Mouse (Mus musculus): ENCODE data around the gene Pecam1.
A peak's percentile ranks its signal among the peaks of the same experiment; 100 is the strongest.
"Not testable (repeated sequence)": the region's sequence is repeated elsewhere in the genome, so short reads cannot be mapped to it uniquely, and the experiment has no call there.

Gene Pecam1

DNA sequence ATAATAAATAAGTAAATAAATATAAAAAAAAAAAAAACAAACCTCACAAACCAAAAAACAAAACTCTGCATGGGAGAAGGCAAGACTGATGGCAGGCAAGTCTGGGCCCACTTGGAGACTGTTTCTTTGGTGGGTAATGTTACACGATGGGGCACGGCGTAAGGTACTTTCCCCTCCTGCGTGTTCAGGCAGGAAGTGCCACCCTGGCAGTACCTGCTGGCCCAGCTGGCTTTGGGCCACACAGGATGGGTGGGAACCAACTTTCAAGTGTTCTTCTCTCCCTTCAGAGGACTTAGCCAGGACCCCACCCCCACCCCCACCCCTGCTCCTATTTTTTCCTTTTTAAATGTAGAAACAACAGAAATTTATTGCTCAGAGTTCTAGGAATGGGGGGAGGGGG is 85.1 kb downstream of the Pecam1 start:
- DNase-seq, result no peak

DNA sequence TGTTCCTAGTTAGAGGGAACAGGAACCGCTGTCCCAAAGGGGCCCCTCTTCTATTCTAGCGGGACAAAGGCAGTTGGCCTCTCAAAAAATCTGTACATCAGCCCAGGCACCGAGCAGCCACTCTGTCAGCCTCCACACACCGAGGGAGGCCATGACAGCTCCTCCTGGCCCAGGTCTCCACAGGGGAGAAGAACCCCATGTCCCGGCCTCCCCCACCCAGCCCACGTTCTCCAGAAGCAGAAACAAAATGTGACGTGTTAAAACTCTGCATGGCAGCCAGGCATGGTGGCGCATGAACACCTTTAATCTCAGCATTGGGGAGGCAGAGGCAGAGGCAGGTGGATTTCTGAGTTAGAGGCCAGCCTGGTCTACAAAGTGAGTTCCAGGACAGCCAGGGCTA is 85.7 kb downstream of the Pecam1 start:
- DNase-seq, result no peak

DNA sequence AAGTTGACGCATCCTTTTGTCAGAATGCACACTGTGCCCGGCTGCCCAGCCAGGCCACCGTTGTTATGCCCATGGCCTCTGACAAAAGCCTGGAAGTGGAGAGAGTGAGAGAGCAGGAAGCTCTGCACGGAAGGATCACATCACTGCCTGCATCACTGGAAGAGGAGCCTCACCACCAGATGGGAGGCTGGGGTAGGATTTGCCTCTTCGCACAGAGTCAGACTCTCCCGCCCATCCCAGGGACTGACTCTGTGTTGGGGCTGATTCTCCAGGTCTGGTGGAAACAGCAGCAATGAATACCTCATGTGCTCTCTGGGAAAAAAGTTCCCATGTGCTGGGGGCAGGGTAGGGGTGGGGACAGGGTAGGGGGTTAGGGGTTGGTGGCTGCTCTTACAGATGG is 86.6 kb downstream of the Pecam1 start:
- DNase-seq, result no peak

DNA sequence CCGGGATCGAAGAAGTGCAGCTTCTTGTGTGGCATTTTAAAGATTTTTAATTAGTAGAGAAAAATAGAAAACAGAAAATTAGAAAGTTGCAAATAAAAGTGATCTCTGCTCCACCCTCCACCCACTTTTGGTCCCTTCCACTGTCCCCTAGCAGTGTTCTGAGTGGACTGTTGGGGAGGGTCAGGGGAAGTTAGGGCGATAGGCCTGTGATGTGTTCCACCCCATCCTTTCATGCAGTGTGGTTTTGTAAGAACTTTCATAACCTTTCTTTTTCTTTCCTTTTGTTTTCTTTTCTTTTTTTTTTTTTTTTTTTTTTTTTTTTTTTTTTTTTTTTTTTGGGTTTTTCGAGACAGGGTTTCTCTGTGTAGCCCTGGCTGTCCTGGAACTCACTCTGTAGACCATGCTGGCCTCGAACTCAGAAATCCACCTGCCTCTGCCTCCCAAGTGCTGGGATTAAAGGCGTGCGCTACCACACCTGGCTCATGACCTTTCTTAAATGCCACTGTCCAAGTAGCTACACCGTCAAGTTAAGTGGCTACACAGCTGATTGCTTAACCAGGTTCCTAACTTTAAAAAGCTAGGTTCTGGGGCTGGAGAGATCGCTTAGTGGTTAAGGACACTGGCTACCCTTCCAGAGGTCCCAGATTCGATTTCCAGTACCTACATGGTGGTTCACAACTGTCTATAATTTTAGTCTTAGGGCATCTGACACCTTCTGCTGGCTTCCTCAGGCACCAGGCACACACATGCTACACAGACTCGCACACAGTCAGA is 87.6 kb downstream of the Pecam1 start:
- no peak for DNase-seq

DNA sequence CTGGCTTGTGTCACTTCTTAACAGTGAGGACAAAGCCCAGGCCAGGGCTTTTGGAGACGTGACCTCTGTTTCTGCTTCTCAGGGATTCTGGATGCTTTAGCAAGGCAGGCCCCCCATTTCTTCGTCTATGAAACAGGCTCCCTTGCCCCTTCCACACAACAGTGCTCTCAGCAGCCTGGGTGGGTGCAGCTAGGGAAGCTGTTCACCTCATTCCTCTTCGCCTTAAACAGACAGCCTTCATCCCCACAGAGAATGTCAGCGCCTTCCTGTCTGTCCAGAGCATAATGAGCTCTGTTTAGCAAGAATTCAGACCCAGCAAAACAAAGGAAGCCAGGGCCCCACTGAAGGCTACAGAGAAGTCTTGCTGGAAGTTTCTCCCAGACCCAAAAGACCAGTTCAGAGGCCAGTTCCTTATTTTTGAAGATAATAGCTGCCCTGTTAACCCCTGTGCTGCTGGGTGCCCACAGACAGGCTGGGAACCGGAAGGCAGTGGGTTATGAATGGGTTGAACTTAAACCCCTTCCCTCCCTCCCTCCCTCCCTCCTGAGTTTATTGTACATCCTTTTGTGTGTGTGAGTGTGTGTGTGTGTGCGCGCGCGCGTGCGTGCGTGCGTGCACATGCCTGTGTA is 89.9 kb downstream of the Pecam1 start:
- no peak for DNase-seq

DNA sequence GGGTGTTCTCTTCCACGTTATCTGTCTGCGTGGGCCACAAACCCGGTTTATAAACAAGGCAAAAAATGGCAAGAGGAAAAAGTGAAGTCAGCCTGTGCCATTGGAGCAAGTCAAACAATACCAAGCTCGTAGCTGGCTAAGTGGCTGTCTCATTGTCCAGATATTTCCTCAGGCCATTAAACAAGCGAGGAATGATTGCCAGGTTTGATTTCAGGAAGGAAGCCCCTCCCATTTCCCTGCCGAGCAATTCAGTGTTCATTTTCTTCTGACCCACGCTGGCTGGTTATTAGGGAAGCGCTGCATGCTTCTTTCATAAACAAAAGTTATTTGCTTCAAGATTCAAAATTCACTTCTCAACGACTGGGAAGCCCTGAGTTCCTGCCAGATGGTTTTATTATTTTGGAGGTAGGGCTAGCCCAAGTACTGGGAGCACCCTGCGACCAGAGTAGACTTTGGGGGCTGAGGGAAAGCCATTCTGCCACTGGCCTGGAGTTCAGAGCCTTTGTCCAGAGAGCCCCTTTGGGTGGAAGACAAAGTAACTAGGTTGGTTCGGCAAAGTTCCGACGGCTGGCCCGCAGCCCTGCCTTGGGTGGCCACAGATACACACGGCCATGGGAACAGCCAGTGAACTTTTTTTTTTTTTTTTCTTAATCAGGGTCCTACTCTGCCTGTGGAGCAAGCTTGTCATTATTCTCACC is 90.7 kb downstream of the Pecam1 start:
- DNase-seq, result no peak

DNA sequence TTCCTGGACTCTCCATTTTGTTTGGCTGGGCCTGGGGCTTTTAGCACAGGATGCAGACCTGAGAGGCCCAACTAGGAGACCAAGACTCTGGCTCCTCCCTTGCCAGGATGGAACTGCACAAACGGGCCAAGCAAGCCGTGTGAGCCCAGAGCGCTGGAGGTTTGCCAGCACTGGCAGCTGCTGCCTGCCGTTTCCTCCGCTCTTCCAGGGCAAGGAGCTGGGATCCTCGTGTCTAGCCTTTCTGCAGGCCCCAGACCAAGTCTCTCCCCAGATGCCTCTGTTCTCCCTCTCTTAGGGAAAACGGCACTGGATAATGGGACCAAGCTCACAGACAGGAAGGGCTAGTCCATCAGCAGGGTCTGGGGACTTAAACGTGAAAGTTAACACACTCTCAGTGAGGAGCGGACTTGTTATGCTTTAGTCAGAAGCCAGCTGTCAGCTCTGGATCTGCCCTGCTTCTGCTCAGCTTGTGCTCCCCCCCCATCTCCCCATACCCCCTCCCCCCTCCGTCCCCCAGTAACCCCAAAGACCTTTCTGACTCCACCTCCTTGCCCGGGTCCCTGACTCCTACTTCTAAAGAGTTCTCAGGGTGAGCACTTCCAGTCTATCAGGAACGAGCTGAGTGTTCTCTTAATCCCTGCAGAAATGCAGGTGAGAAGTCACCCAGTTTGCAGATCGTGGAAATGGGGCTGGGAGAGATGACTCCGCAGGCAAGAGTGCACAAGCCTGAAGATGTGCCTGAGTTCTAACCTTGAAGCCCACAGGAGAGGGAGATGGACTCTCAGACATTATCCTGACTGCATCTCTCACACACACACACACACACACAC is 92.2 kb downstream of the Pecam1 start:
- peak; percentile 80 for DNase-seq

DNA sequence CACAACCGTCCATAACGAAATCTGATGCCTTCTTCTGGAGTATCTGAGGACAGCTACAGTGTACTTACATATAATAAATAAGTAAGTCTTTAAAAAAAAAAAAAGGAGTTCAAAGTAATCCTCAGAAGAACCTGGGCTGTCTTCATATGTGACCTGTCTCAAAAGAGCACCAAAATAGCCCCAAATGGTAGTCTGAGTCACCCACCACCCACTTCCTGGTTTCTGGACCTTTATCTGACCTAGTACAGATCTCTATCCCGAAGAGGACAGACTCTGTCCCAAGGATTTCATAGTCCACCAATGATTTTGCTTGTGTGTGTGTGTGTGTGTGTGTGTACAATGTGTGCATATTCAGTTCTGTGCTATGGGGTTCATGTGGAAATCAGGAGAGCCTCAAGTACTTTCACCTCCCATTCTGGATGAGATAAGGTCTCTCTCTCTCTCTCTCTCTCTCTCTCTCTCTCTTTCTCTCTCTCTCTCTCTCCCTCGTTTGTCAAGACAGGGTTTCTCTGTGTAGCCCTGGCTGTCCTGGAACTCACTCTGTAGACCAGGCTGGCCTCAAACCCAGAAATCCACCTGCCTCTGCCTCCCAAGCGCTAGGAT is 93.4 kb downstream of the Pecam1 start:
- not testable (repeated sequence) for DNase-seq

DNA sequence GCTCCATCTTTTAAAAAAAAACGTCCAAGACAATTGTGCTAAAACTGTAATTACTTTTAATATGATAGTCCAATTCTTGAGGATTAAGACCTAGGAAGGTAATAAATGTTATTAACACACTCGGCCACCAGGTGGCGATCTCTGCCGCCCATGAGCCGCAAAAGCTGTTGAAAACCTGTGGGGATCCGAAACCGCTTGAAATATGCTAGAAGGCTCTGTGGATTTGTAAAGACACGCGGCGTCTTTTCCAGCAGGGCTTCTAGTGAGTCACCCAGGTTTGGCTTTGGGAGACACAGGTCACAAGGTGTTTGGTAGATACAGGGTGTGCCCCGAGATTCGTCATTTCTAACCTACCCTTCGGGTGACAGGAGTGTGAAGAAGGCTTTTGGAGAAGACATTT is 102.1 kb downstream of the Pecam1 start:
- DNase-seq, result peak; percentile 74

DNA sequence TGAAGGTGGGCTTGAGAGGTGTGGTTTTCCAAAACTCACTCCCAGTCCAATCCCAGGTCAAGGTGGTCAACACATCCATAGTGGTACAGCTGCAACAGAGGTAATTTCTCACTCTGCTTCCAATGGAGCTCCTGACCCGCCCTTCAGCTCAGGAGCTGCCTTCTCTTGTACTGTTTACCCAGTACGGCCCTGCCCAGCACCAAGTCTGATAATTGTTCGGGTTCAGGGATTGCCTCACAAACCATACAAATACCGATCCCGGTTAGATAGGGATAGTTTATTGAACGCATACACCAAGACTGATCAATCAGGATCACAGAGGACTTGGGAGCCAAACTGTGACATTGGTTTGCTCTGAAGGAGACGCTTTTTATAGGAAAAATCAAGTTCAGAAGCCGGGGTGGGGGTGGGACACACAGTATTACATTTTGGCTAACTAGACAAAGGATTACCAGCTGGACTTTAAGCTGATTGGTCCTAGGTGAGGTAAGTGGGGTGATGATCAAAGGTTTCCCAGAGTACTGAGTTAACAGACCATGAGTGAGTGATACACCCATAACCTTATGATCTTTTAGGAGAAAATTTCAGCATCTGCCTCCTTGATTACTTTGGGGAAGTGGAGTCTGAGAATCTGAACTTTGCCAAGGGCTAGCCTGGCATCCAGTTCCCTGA is 107.3 kb downstream of the Pecam1 start:
- no peak for DNase-seq

DNA sequence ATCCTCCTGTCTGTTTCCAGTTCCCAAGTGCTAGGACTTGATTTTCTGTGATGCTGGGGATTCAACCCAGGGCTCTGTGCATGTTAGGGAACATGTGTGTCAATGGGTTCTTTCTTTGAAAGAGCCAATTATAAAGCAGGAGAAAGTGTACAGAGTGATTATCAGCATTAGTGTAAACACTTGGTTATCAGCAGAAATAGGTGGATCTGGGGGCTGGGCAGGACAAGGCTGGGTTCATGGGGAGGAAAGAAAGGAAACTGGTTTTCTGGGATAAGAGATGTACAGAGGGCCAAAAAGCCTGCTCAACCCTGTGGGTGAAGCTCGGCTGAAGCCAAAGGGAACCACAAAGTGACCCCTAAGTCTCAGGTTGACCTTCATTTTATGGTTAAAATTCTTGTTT is 108.8 kb downstream of the Pecam1 start:
- no peak for DNase-seq

DNA sequence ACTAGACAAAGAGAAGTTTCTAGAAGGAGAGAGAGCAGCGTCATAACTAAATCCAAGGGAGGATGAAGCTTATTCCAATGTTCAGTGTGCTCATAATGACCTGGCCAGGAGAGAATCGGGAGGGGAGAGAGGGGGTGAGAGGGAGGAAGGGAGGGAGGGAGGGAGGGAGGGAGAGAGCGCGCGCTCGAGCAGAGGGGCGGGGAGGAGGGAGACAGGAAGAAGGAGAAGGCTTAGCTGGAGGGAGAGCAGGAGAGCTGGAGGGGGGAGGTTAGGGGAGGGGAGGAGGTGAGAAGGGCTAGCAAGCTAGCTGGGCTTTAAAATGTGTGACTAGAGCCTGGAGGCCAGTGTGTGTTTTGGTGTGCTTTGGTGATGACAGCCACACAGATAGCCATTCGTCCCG is 110.4 kb downstream of the Pecam1 start:
- DNase-seq, result no peak

DNA sequence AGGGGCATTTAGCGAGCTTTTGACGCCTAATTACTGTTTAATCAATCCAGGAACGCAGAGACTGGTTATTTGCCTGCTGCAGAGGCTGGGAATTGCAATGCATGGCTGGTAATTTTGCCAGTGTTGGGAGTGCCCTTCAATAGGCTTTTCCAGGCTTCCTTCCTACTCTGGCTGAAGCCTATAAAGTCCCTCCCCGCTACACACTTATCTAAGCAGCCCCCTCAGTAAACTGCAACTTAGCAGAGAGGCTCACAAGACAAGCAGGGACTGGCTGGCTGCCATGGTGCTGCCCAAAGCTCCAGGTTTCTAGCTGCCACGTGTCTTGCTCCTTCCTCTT is 111.1 kb downstream of the Pecam1 start:
- DNase-seq, result peak; percentile 20

DNA sequence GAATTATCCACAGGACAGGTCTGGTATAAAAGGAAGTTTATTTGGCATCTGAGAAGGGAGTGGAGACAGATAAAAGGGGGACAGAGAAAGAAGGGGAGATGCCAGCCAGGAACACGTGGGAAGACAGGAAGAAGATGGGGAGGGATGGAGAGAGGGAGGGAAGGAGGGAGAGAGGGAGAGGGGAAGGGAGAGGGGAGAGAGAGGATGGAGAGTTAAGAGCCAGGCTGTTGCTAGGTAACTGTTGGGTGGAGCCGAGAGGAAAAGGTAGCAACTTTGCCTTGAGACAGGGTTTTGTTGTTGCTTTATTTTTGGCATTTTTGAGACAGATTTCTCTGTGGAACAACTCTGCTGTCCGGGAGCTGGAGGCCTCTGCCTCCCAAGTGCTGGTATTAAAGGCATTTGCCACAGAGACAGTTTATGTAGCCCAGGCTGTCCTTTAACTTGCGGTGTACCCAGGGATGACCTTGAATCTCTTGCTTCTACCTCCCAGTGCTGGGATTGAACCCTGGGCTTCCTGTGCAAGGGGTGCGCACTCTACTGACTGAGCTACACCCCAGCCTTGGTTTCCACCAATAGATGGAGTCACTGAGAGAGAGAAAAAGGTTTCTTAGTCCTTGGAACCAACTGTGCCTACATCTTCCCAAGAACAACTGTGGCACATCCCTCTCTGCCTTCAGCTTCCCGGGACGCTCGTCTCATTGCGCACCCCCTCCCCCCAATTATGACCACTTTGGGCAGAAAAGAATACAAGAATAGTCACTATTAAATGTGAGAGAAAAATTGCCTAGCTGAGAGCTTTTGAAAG is 111.7 kb downstream of the Pecam1 start:
- no peak for DNase-seq

DNA sequence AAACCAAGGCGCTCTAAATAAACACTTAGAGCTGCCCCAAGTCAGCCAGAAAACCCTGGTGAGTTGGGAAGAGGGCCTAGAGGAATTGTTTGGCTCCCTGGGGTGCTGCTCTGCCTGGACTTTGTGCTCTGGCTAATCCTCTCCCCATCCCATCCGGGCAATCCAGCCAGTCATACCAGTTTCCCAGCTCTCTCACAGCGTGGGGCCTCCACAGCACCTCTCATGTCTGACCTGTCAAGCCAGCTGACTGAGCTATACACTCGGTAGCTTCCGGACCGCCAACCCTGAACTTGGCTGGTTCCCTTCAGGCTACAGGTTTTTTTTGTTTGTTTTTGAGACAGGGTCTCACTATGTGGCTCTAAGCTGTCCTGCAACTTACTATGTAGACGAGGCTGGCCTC is 112.7 kb downstream of the Pecam1 start:
- DNase-seq, result no peak

DNA sequence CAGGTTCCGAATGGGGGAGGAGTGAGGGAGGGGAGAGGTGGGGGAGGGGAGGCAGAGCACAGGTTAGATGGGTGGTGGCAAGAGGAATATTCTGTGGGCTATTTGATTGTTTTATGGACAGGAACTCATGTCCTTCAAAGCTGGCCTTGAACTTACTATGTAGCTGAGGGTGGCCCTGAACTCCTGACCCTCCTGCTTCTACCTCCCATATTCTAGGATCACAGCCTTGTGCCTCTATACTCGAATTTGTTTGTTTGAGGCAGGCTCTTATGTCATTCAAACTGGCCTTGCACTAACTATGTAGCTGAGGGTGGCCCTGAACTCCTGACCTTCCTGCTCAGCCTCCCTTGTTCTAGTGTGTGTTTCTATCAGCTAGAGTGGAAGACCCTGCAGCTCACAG is 114.5 kb downstream of the Pecam1 start:
- DNase-seq, result no peak

DNA sequence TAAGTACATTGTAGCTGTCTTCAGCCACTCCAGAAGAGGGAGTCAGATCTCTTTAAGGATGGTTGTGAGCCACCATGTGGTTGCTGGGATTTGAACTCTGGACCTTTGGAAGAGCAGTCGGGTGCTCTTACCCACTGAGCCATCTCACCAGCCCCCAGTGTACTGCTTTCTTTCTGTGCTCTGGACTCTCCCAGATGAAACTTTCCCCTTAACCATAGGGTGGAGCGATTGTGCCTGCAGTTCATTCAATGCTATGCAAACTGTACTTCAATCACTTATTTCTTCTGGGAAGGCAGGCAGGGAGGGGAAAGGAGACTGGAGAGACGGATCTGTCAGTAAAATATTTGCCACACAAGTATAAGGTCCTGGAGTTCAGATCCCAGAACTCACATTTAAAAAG is 116.3 kb downstream of the Pecam1 start:
- DNase-seq, result not testable (repeated sequence)

DNA sequence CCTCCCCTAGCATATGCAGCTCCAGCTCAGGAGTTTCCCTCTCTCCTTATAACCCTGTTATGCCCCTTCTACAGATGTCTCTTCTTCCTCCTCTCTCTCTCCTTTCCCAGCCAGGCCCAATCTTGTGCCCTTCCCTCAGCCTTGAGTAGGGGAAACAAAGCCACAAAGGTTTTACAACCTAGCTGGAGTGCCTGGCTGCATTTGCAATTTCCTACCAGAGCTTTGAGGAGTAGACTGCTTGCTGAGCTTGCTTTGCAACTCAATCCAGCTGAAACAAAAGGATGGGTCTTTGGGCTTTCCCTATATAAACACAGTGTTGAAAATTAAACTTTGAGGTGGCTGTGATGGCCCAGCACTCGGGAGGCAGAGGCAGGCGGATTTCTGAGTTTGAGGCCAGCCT is 117.0 kb downstream of the Pecam1 start:
- DNase-seq, result no peak

DNA sequence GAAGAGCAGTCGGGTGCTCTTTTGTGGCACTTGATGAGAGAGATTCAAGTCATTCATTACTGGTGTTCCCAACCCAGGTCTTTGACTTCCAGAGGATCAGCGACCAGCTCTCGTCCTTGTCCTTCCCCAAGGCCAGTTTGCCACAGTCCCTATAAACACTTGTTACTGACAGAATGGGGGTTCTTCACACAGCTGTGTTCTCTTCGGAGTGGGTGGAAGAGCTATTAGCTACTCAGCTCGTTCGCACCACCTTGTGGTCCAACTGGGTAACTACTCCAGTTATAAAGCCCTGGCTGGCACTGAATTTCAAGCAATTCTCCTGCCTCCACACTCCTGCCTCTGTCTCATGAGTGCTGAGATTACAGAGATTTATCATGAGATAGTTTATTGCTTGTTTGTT is 122.7 kb downstream of the Pecam1 start:
- peak; percentile 80 for DNase-seq

DNA sequence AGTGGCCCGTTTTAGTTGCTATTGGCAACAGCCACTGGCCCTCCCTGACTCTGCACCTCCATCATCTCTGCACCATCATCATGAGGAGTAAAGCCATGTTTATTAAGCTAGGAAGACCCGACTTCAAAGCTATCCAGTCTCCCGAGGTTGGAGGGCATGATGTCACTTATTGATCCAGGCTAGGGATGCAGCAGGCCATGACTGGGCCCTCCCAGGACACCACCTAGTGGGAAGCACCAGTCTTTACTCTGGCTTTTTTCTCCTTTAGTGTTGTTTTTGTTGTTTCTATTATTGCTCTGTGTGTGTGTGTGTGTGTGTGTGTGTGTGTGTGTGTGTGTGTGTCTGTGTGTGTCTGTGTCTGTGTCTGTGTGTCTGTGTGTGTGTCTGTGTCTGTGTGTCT is 124.9 kb downstream of the Pecam1 start:
- no peak for DNase-seq

DNA sequence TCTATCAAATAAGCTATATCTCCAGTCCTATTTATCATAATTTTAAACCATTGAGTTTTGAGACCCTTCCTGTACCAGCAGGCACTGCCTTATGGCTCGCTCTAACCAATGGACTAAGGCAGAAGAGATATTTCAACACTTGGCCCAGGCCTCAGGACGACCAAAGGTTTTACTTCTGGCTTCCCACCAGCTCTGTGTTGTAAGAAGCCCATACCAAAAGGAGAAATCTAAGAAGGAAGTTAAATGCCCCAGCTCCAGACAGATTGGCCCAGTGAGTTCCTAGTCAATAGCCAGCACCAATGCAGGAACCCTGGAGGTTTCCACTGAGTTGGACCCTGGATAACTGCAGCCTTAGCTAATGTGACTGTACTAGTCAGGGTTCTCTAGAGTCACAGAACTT is 126.8 kb downstream of the Pecam1 start:
- no peak for DNase-seq

DNA sequence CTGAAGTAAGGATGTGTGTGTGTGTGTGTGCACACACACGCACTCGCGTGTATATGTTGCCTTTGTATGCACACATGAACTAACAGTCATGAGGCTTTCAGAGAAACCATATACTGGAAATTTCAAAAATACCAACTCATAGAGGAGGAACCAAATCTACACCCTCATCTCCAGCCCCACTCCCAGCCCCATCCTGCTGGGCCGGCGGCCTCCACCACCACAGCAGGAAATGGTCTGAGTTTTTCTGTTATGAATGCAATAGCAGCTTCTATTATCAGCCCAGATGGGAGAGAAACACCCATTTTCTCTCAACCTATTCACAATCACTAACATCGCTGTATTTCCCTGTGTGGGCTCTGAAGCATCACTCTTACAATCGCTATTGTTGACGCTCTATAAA is 128.4 kb downstream of the Pecam1 start:
- no peak for DNase-seq

Data from right cerebral cortex, postnatal 4 days (tissue).